Mouse (Mus musculus) liver, embryonic 14.5 days (tissue): ENCODE measurements around the gene Nacc1. TPM values are rescaled to one million over a fixed set of nuclear protein-coding genes. Genes with fewer than 3 reads are reported as not detected.
"Not testable (repeated sequence)": the region's sequence is repeated elsewhere in the genome, so short reads cannot be mapped to it uniquely, and the experiment has no call there.

Source experiments
- ATAC-seq: fragments of 200-750 bp; cut with Nextera tagmentation; 2 replicates; pipeline ENCODE4 v1.8.0; 2017; ENCODE audit warnings: moderate number of reproducible peaks, mild to moderate bottlenecking, moderate library complexity; ENCODE audit not compliant: insufficient read depth
- DNase-seq, 3 experiments: peaks; one replicate each; pipeline ENCODE4 v3.0.0-alpha.2; 2012 to 2013; ENCODE audit warnings: low read depth in 3 of 3, low spot score in 3 of 3
- H3K27ac ChIP-seq: fragments of 300-500 bp; sonication (generic); 2 replicates; pipeline ENCODE4 v1.5.1; 2014; ENCODE audit warnings: moderate library complexity, mild to moderate bottlenecking, control low read depth, inconsistent platforms
- H3K27me3 ChIP-seq: fragments of 300-500 bp; sonication (generic); 2 replicates; pipeline ENCODE4 v1.6.1; 2014; ENCODE audit warnings: mild to moderate bottlenecking, low read length, moderate library complexity; ENCODE audit not compliant: control insufficient read depth, insufficient read depth
- H3K36me3 ChIP-seq: fragments of 300-500 bp; sonication (generic); replicated peaks from 2 replicates; pipeline ENCODE4 v1.6.1; 2014; ENCODE audit warnings: low read depth; ENCODE audit not compliant: control insufficient read depth, insufficient read depth
- H3K4me1 ChIP-seq, 2 experiments: fragments of 200-500 bp in 1 of 2; fragments of 300-500 bp in 1 of 2; sonication (generic) in 1 of 2; replicated peaks; 2 replicates each; pipeline ENCODE4 v1.6.1; 2012 to 2014; ENCODE audit warnings: antibody characterized with exemption in 1 of 2, inconsistent platforms in 1 of 2, low read length in 1 of 2; ENCODE audit not compliant: control insufficient read depth in 2 of 2, insufficient read depth in 2 of 2
- H3K4me2 ChIP-seq: fragments of 300-500 bp; sonication (generic); 2 replicates; pipeline ENCODE4 v1.6.1; 2014; ENCODE audit warnings: low read depth, mild to moderate bottlenecking, control low read depth, moderate library complexity
- H3K4me3 ChIP-seq, 2 experiments: fragments of 200-500 bp in 1 of 2; fragments of 300-500 bp in 1 of 2; sonication (generic) in 1 of 2; 2 replicates each; pipeline ENCODE4 v1.5.1; 2012 to 2014; ENCODE audit warnings: low read depth in 2 of 2, low read length in 2 of 2, mild to moderate bottlenecking in 2 of 2, control low read depth in 1 of 2, inconsistent platforms in 1 of 2, moderate library complexity in 1 of 2; ENCODE audit not compliant: insufficient read depth in 1 of 2
- H3K9ac ChIP-seq: fragments of 300-500 bp; sonication (generic); replicated peaks from 2 replicates; pipeline ENCODE4 v1.6.1; 2014; ENCODE audit warnings: mild to moderate bottlenecking, control low read depth, moderate library complexity
- H3K9me3 ChIP-seq: fragments of 300-500 bp; sonication (generic); 2 replicates; pipeline ENCODE4 v1.6.1; 2016; ENCODE audit warnings: low read length, mixed read lengths; ENCODE audit not compliant: control insufficient read depth
- CTCF ChIP-seq: IDR thresholded peaks from 2 replicates; pipeline ENCODE4 v1.5.1; 2016; ENCODE audit warnings: antibody characterized with exemption, low read depth, control low read depth
- EP300 ChIP-seq: IDR thresholded peaks from 2 replicates; pipeline ENCODE4 v1.6.1; 2016; ENCODE audit warnings: antibody characterized with exemption, low read depth
- WGBS: fragments of 180-500 bp; shearing (Covaris S2); extraction: QIAGEN DNeasy Blood & Tissue Kit; methylation state at CpG from one replicate; pipeline ENCODE4 v1.1.7; 2014; ENCODE audit not compliant: insufficient replicate concordance; 5-methylcytosine and 5-hydroxymethylcytosine counted together
- polyA plus RNA-seq, 2 experiments: library from polyadenylated mRNA; depleted of rRNA in 1 of 2; stranded (reverse) in 1 of 2; unstranded in 1 of 2; fragments of >200 nt; fragmentation: Nextera tagmentation in 1 of 2; extraction: Ambion mirVana in 1 of 2; gene quantifications; 2 replicates each; pipeline versions ENCODE4 v1.2.1 to v1.2.3; 2012 to 2014

The Nacc1 gene
- polyA plus RNA-seq, 2 experiments, result 6.3 to 19.0 TPM

DNA sequence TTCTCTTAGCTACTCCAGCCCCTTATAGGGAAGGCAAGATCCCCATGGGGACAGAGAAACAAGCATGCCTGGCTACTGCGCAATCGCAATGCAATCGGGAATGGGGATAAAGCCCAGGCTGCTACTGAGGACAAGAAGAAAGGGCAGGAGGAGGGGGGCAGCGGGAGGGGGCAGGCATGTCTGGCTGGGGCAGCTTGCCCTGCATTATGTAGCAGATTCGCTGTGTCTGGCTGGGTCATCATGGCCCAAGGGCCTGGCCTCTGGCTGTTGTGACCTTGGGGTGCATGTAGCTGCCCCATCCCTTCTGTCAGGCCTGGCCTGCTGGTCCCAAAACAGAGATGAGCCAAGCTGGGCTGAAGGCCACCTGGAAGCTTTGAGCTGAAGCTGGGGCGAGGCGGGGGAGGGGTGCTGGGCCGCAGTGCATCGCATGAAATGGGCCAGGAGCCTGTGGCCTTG lies 52.8 kb downstream of the Nacc1 start:
- no peaks in the 10 kb centered on the region; the same call in 1 of the 2 replicates for H3K27me3 ChIP-seq
- TF ChIP-seq CTCF (no peak), EP300 (no peak)
- no peak overlapping the region for H3K9ac ChIP-seq
- no peak overlapping the region for H3K4me3 ChIP-seq
- no peak for DNase-seq
- H3K9me3 ChIP-seq, result no peaks in the 10 kb centered on the region
- no peak overlapping the region for H3K4me2 ChIP-seq
- no peak for ATAC-seq
- H3K27ac ChIP-seq, result no peak overlapping the region
- H3K4me1 ChIP-seq, result no peaks in the 10 kb centered on the region; a peak in 1 of 4 replicates
- H3K36me3 ChIP-seq, result no peaks in the 10 kb centered on the region
- WGBS, result 65% methylated on average over 9 of the region's 9 CpGs

DNA sequence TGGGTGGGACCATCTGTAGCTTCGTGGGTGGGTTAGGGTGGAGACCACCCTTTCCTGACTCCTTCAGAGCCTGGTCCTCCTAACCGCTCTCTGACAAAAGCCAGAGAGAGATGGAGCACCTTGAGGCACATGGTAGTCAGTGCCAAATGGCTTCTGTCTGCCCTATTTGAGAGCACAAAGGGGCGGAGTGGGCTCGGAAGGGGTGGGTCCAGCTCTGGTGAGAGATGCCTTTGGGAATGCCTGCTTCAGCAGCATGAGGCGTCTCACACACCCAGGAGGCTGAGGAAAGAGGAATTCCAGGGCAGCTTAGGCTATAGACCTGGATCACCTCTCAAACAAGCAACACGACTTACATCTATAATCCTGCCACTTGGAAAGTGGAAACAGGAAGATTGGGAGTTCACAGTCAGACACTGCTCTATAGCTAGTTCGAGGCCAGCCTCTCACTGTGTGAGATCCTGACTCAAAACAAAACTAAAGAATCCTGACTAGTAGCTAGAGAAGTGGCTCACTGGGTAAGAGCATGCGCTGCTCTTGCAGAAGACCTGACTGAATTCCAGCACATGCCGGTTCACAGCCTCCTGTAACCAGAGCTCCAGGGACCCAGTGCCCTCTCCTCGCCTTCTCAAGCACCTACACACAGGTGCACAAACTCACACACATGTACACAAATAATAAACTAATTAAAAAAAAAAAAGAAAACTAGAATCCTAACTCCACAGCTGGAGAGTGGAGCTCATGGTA lies 53.6 kb downstream of the Nacc1 start:
- WGBS, result 44% methylated on average over 10 of the region's 10 CpGs
- H3K4me3 ChIP-seq, result no peak overlapping the region
- ATAC-seq (no peak), DNase-seq (no peak)
- no peak overlapping the region for H3K4me2 ChIP-seq
- no peaks in the 10 kb centered on the region for H3K36me3 ChIP-seq
- no peaks in the 10 kb centered on the region for H3K9me3 ChIP-seq
- H3K27ac ChIP-seq, result no peak overlapping the region
- TF ChIP-seq EP300, result no peak
- TF ChIP-seq CTCF, result no peak
- H3K9ac ChIP-seq, result no peak overlapping the region
- H3K27me3 ChIP-seq, result no peaks in the 10 kb centered on the region; the same call in 1 of the 2 replicates
- no peaks in the 10 kb centered on the region; a peak in 1 of 4 replicates for H3K4me1 ChIP-seq

DNA sequence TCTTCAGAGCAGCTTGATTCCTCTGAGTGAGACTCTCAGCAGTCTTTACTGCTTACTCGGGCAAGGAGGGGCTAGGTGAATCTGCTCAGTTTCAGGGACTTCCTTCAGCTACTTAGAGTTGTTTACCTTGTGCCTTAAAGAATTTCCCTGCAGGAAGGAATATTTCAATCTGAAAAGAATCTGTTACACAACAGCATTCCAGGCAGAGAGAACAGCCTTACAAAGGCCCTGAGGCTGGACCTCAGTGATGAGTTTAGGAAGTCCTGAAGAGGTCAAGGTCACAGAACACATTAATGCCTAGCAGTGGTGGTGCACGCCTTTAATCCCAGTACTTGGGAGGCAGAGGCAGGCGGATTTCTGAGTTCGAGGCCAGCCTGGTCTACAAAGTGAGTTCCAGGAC lies 55.8 kb downstream of the Nacc1 start:
- H3K4me3 ChIP-seq, result no peak overlapping the region
- ATAC-seq (no peak), DNase-seq (no peak)
- H3K36me3 ChIP-seq, result no peaks in the 10 kb centered on the region
- H3K9ac ChIP-seq, result no peak overlapping the region
- no peaks in the 10 kb centered on the region for H3K27me3 ChIP-seq
- no peaks in the 10 kb centered on the region for H3K9me3 ChIP-seq
- TF ChIP-seq EP300, result no peak
- no peak for TF ChIP-seq CTCF
- no peak overlapping the region for H3K27ac ChIP-seq
- no peaks in the 10 kb centered on the region for H3K4me1 ChIP-seq
- 66% methylated on average over 4 of the region's 4 CpGs for WGBS
- H3K4me2 ChIP-seq, result no peak overlapping the region

GRCm38 (mm10) chr8:84630145-84630544 lies 57.5 kb downstream of the Nacc1 start:
- TF ChIP-seq EP300 (no peak), CTCF (no peak)
- 54% methylated on average over 4 of the region's 4 CpGs for whole genome bisulfite sequencing
- H3K27me3 ChIP-seq, result no peaks in the 10 kb centered on the region

GRCm38 (mm10) chr8:84629586-84629985 lies 58.1 kb downstream of the Nacc1 start:
- 62% methylated on average over 11 of the region's 11 CpGs for WGBS
- H3K4me2 ChIP-seq, result no peak overlapping the region
- ATAC-seq, result no peak
- no peaks in the 10 kb centered on the region for H3K4me1 ChIP-seq
- DNase-seq, result no peak
- no peaks in the 10 kb centered on the region for H3K36me3 ChIP-seq
- no peak overlapping the region for H3K27ac ChIP-seq
- H3K9me3 ChIP-seq, result no peaks in the 10 kb centered on the region
- H3K9ac ChIP-seq, result no peak overlapping the region
- no peak overlapping the region for H3K4me3 ChIP-seq
- H3K27me3 ChIP-seq, result no peaks in the 10 kb centered on the region
- no peak for TF ChIP-seq EP300
- no peak for TF ChIP-seq CTCF

More at GRCm38 (mm10) chr8:84630145-84630544, 57.5 kb downstream of the Nacc1 start:
- Histone ChIP-seq H3K4me1 (no peaks in the 10 kb centered on the region), H3K4me2 (no peak overlapping the region), H3K4me3 (no peak overlapping the region), H3K27ac (no peak overlapping the region), H3K36me3 (no peaks in the 10 kb centered on the region), H3K9me3 (no peaks in the 10 kb centered on the region), H3K9ac (no peak overlapping the region)
- DNase-seq (no peak), ATAC-seq (no peak)

DNA sequence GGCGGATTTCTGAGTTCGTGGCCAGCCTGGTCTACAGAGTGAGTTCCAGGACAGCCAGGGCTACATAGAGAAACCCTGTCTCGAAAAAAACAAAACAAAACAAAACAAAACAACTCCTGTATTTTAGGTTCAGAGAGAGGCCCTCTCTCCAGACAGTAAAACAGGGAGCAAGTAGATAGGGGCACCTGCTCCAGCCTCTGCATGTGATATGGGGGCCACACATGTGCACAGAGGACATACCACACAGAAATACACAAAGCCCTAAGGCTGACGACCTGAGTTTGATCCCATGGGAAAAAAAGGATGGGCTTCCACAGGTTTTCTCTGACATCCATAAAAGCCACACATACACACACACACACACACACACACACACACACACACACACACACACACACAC lies 64.2 kb downstream of the Nacc1 start:
- H3K4me2 ChIP-seq, H3K36me3 ChIP-seq, H3K9ac ChIP-seq, H3K4me3 ChIP-seq, H3K27ac ChIP-seq, DNase-seq, H3K27me3 ChIP-seq, H3K9me3 ChIP-seq: not testable (repeated sequence)
- ATAC-seq, result peak; percentile 48; the same call in 1 of the 2 replicates
- peaks cover 4 to 10% of the 10 kb centered on the region in 2 experiments; a peak in 3 of 4 replicates for H3K4me1 ChIP-seq
- WGBS, result 55% methylated on average over 4 of the region's 4 CpGs
